Mouse (Mus musculus) Patski (cell line): ENCODE measurements around the gene Hsbp1. TPM values are rescaled to one million over a fixed set of nuclear protein-coding genes. Genes with fewer than 3 reads are reported as not detected.
"Not testable (repeated sequence)": the region's sequence is repeated elsewhere in the genome, so short reads cannot be mapped to it uniquely, and the experiment has no call there.

Source experiments
- ATAC-seq: fragments of 100-300 bp; one replicate; pipeline ENCODE4 v1.8.0; 2021
- CTCF ChIA-PET: fragments of 350-600 bp; sonication (Branson Sonifier 250); formaldehyde crosslinking; loops from one replicate; lab custom pipeline; 2022; ENCODE audit warnings: inconsistent platforms; lab: Charles Lee
- POLR2A ChIA-PET: fragments of 350-600 bp; sonication (Branson Sonifier 250); formaldehyde crosslinking; loops from one replicate; lab custom pipeline; 2022; ENCODE audit warnings: antibody characterized with exemption, inconsistent platforms; lab: Charles Lee
- DNase-seq: peaks from one replicate; pipeline ENCODE4 v3.0.0-alpha.2; 2011; ENCODE audit warnings: low read depth, low spot score
- H3K27me3 ChIP-seq: fragments of 371-371 bp; one replicate; pipeline ENCODE4 v1.5.1; 2021
- CTCF ChIP-seq: fragments of 100-300 bp; IDR thresholded peaks from one replicate; pipeline ENCODE4 v1.5.1; 2021
- in situ Hi-C: fragments of 300-500 bp; cut with MboI; formaldehyde crosslinking; loops from 3 replicates; pipeline ENCODE4 v1.11.1; 2018; ENCODE audit warnings: low pct_unique_long_range_greater_than_20kb, mixed read lengths
- polyA plus RNA-seq: library from polyadenylated mRNA; unstranded; gene quantifications from one replicate; pipeline ENCODE4 v1.2.3, GENCODE M21; 2021

The Hsbp1 gene
- 322 TPM for polyA plus RNA-seq

GRCm38 (mm10) chr8:119344190-119344856 lies at the start of gene Hsbp1:
TSS of gene Hsbp1 (plus strand) at chr8:119344488.
- POLR2A ChIA-PET: no interaction called here
- no peak for TF ChIP-seq CTCF
- H3K27me3 ChIP-seq: no peaks in the 10 kb centered on the region
- DNase-seq: peak; percentile 88
- in situ Hi-C loops: no loop called here
- ATAC-seq: peak; percentile 94
- CTCF ChIA-PET: interaction anchor here (1.5 kb wide), 1 partner anchor 37 kb away, joined by 3 read pairs; no protein-coding TSS in a partner anchor

GRCm38 (mm10) chr8:119295477-119295876 lies 48.8 kb upstream of the Hsbp1 start:
- DNase-seq (no peak), ATAC-seq (no peak)
- TF ChIP-seq CTCF: no peak
- in situ Hi-C loops: no loop called here
- H3K27me3 ChIP-seq: no peaks in the 10 kb centered on the region
- ChIA-PET POLR2A (no interaction called here), CTCF (no interaction called here)

GRCm38 (mm10) chr8:119297752-119298151 lies 46.5 kb upstream of the Hsbp1 start:
- ATAC-seq, DNase-seq, POLR2A ChIA-PET, H3K27me3 ChIP-seq, in situ Hi-C loops: not testable (repeated sequence)
- CTCF ChIA-PET: interaction anchor here (0.9 to 1.8 kb wide), 3 partner anchors 10 to 17 kb away, joined by 3 to 4 read pairs (median 3); no protein-coding TSS in a partner anchor
- TF ChIP-seq CTCF: peak; percentile 83

- no peak for DNase-seq
- in situ Hi-C loops: no loop called here
- ChIA-PET POLR2A (no interaction called here), CTCF (no interaction called here)
- no peaks in the 10 kb centered on the region for H3K27me3 ChIP-seq
- TF ChIP-seq CTCF: peak; percentile 43
- no peak for ATAC-seq
These were observed 44.0 kb upstream of the Hsbp1 start for GRCm38 (mm10) chr8:119300335-119300734.

GRCm38 (mm10) chr8:119304196-119304595 lies 40.1 kb upstream of the Hsbp1 start:
- in situ Hi-C loops: no loop called here

GRCm38 (mm10) chr8:119311412-119311811 lies 32.9 kb upstream of the Hsbp1 start:
- ATAC-seq (no peak), DNase-seq (no peak)
- POLR2A ChIA-PET: interaction anchor here (0.6 kb wide), 1 partner anchor 210 kb away, joined by 3 read pairs; no protein-coding TSS in a partner anchor
- peak; percentile 76 for TF ChIP-seq CTCF
- CTCF ChIA-PET: interaction anchor here (0.7 to 2.0 kb wide), 3 partner anchors 10 to 72 kb away, joined by 3 to 7 read pairs (median 4); no protein-coding TSS in a partner anchor
- in situ Hi-C loops: loop anchor here (5.0 kb wide), 1 partner anchor 71 kb away; no protein-coding TSS in a partner anchor
- H3K27me3 ChIP-seq: no peaks in the 10 kb centered on the region

More at GRCm38 (mm10) chr8:119304196-119304595, 40.1 kb upstream of the Hsbp1 start:
- DNase-seq (no peak), ATAC-seq (no peak)
- ChIA-PET POLR2A (no interaction called here), CTCF (no interaction called here)
- no peak for TF ChIP-seq CTCF
- H3K27me3 ChIP-seq: no peaks in the 10 kb centered on the region

GRCm38 (mm10) chr8:119323215-119323614 lies 21.1 kb upstream of the Hsbp1 start:
- no peak for TF ChIP-seq CTCF
- in situ Hi-C loops: no loop called here
- no peaks in the 10 kb centered on the region for H3K27me3 ChIP-seq
- no peak for DNase-seq
- CTCF ChIA-PET: no interaction called here
- ATAC-seq: no peak
- POLR2A ChIA-PET: no interaction called here

GRCm38 (mm10) chr8:119339546-119339945 lies 4.7 kb upstream of the Hsbp1 start:
- ATAC-seq: no peak
- POLR2A ChIA-PET: interaction anchor here (0.5 kb wide), 1 partner anchor 68 kb away, joined by 3 read pairs; no protein-coding TSS in a partner anchor
- TF ChIP-seq CTCF: no peak
- in situ Hi-C loops: no loop called here
- no peak for DNase-seq
- no peaks in the 10 kb centered on the region for H3K27me3 ChIP-seq
- CTCF ChIA-PET: no interaction called here

GRCm38 (mm10) chr8:119343606-119344005 lies 682 bp upstream of the Hsbp1 start:
- no peak for TF ChIP-seq CTCF
- in situ Hi-C loops: no loop called here
- ATAC-seq (no peak), DNase-seq (no peak)
- ChIA-PET CTCF (no interaction called here), POLR2A (no interaction called here)
- H3K27me3 ChIP-seq: no peaks in the 10 kb centered on the region

- no peak for TF ChIP-seq CTCF
- in situ Hi-C loops: no loop called here
- H3K27me3 ChIP-seq: no peaks in the 10 kb centered on the region
- ChIA-PET CTCF (interaction anchor here (1.0 to 1.5 kb wide), 2 partner anchors 12 to 36 kb away, joined by 3 to 5 read pairs; no protein-coding TSS in a partner anchor), POLR2A (no interaction called here)
- peak; percentile 25 for ATAC-seq
- DNase-seq: no peak
These were observed 868 bp downstream of the Hsbp1 start for GRCm38 (mm10) chr8:119345029-119345682.

- TF ChIP-seq CTCF: no peak
- in situ Hi-C loops: no loop called here
- no peaks in the 10 kb centered on the region for H3K27me3 ChIP-seq
- ATAC-seq (no peak), DNase-seq (no peak)
- POLR2A ChIA-PET: no interaction called here
- CTCF ChIA-PET: interaction anchor here (0.7 to 1.5 kb wide), 3 partner anchors 12 to 35 kb away, joined by 3 to 5 read pairs (median 3); no protein-coding TSS in a partner anchor
These were observed 1.4 kb downstream of the Hsbp1 start for GRCm38 (mm10) chr8:119345683-119346075.
